Mouse (Mus musculus): ENCODE measurements at regions not wholly inside any gene's neighbourhood (a gene's known extent, or its start where the extent isn't known, plus 50 kb on each side); places are given as distances from the start of the nearest gene placed in this dataset.

GRCm38 (mm10) chr3:66519925-66520324 is 223.3 kb upstream of the Veph1 start:
- intact Hi-C loops (cut with DNase I) = no loop called here

GRCm38 (mm10) chr3:66518289-66518688 is 221.7 kb upstream of the Veph1 start:
- intact Hi-C loops (cut with DNase I) = no loop called here
- no peak for DNase-seq

More at GRCm38 (mm10) chr3:66519925-66520324, 223.3 kb upstream of the Veph1 start:
- DNase-seq = no peak

GRCm38 (mm10) chr3:66515773-66516406 is 219.3 kb upstream of the Veph1 start:
- intact Hi-C loops (cut with DNase I) = no loop called here

GRCm38 (mm10) chr3:66514587-66514986 is 217.9 kb upstream of the Veph1 start:
- intact Hi-C loops (cut with DNase I) = no loop called here
- no peak for DNase-seq

More at GRCm38 (mm10) chr3:66515773-66516406, 219.3 kb upstream of the Veph1 start:
- DNase-seq = no peak

- DNase-seq = no peak
- intact Hi-C loops (cut with DNase I) = no loop called here
These were observed 215.8 kb upstream of the Veph1 start for GRCm38 (mm10) chr3:66512408-66512807.

- intact Hi-C loops (cut with DNase I) = no loop called here
- no peak for DNase-seq
These were observed 213.8 kb upstream of the Veph1 start for GRCm38 (mm10) chr3:66510455-66510854.

GRCm38 (mm10) chr3:66506125-66506524 is 209.5 kb upstream of the Veph1 start:
- intact Hi-C loops (cut with DNase I) = no loop called here
- no peak for DNase-seq

GRCm38 (mm10) chr3:66505476-66506076 is 208.9 kb upstream of the Veph1 start:
- DNase-seq = peak; percentile 9
- intact Hi-C loops (cut with DNase I) = no loop called here

GRCm38 (mm10) chr3:66504717-66505116 is 208.1 kb upstream of the Veph1 start:
- DNase-seq = peak; percentile 17
- intact Hi-C loops (cut with DNase I) = no loop called here

- intact Hi-C loops (cut with DNase I) = no loop called here
These were observed 207.0 kb upstream of the Veph1 start for GRCm38 (mm10) chr3:66503615-66504014.

GRCm38 (mm10) chr3:66501865-66502264 is 205.2 kb upstream of the Veph1 start:
- intact Hi-C loops (cut with DNase I) = no loop called here
- DNase-seq = no peak

More at GRCm38 (mm10) chr3:66503615-66504014, 207.0 kb upstream of the Veph1 start:
- no peak for DNase-seq

GRCm38 (mm10) chr3:66494442-66495113 is 197.9 kb upstream of the Veph1 start:
- no peak for DNase-seq
- intact Hi-C loops (cut with DNase I) = no loop called here

- intact Hi-C loops (cut with DNase I) = no loop called here
- no peak for DNase-seq
These were observed 194.2 kb upstream of the Veph1 start for GRCm38 (mm10) chr3:66490696-66491357.

- DNase-seq = no peak
These were observed 192.1 kb upstream of the Veph1 start for GRCm38 (mm10) chr3:66488724-66489123.

GRCm38 (mm10) chr3:66486658-66487057 is 190.0 kb upstream of the Veph1 start:
- DNase-seq = no peak
- intact Hi-C loops (cut with DNase I) = no loop called here

More at GRCm38 (mm10) chr3:66488724-66489123, 192.1 kb upstream of the Veph1 start:
- intact Hi-C loops (cut with DNase I) = no loop called here

GRCm38 (mm10) chr3:66486184-66486583 is 189.5 kb upstream of the Veph1 start:
- intact Hi-C loops (cut with DNase I) = no loop called here
- DNase-seq = no peak

GRCm38 (mm10) chr3:66480718-66481117 is 184.1 kb upstream of the Veph1 start:
- DNase-seq = peak; percentile 38
- intact Hi-C loops (cut with DNase I) = no loop called here

GRCm38 (mm10) chr3:66479266-66479665 is 182.6 kb upstream of the Veph1 start:
- intact Hi-C loops (cut with DNase I) = no loop called here
- DNase-seq = no peak

GRCm38 (mm10) chr3:66466321-66466720 is 169.7 kb upstream of the Veph1 start:
- DNase-seq = peak; percentile 10
- intact Hi-C loops (cut with DNase I) = no loop called here

- peak; percentile 74 for DNase-seq
- intact Hi-C loops (cut with DNase I) = no loop called here
These were observed 168.7 kb upstream of the Veph1 start for GRCm38 (mm10) chr3:66465371-66465770.

GRCm38 (mm10) chr3:66462341-66462740 is 165.7 kb upstream of the Veph1 start:
- no peak for DNase-seq
- intact Hi-C loops (cut with DNase I) = no loop called here
